Mouse (Mus musculus): ENCODE results near the gene Serpine1. TPM values are rescaled to one million over a fixed set of nuclear protein-coding genes. Genes with fewer than 3 reads are reported as not detected.

Serpine1 gene
- polyA plus RNA-seq, 1 experiment from 2014 or later, result 0.97 TPM

GRCm38 (mm10) chr5:137012401-137012950 lies 59.6 kb downstream of the Serpine1 start:
- Histone ChIP-seq H3K4me3 (ENCODE audit: low read depth, low read length) (no peak overlapping the region), H3K9me3 (replicated peaks; ENCODE audit: control insufficient read depth, low read length) (no peaks in the 10 kb centered on the region; the same call in 1 of the 2 replicates), H3K4me2 (no peak overlapping the region), H3K4me1 (ENCODE audit: control insufficient read depth, insufficient read depth, low read length) (no peaks in the 10 kb centered on the region), H3K27me3 (ENCODE audit: control insufficient read depth, insufficient read depth, low read length) (peaks cover 4% of the 10 kb centered on the region; the same call in 1 of the 2 replicates), H3K9ac (ENCODE audit: low read depth, low read length) (no peak overlapping the region), H3K27ac (ENCODE audit: low read depth, low read length) (no peak overlapping the region), H3K36me3 (ENCODE audit: control insufficient read depth, insufficient read depth, low read length) (no peaks in the 10 kb centered on the region)
- 76% methylated on average over 15 of the region's 15 CpGs for WGBS (ENCODE audit: insufficient replicate concordance)
- no peak for ATAC-seq (replicated peaks; ENCODE audit: insufficient number of reproducible peaks, low FRiP score, low TSS enrichment)

Other genes with a start within 250 kb of the Serpine1 start
- 13.3 and 16.3 TPM in 2 replicates for gene Col26a1, start 189.1 kb downstream of the Serpine1 start, polyA plus RNA-seq (2014; fragmentation: Nextera tagmentation; extraction: Ambion mirVana)
- 41.4 and 45.5 TPM in 2 replicates for gene Ift22, start 164.1 kb downstream of the Serpine1 start, polyA plus RNA-seq (2014; fragmentation: Nextera tagmentation; extraction: Ambion mirVana)
- 279 and 286 TPM in 2 replicates for gene Fis1, start 119.0 kb downstream of the Serpine1 start, polyA plus RNA-seq (2014; fragmentation: Nextera tagmentation; extraction: Ambion mirVana)
- gene Cldn15, start 105.7 kb downstream of the Serpine1 start, polyA plus RNA-seq (2014; fragmentation: Nextera tagmentation; extraction: Ambion mirVana), result 1.3 and 1.9 TPM in 2 replicates
- gene Plod3, start 85.2 kb downstream of the Serpine1 start, polyA plus RNA-seq (2014; fragmentation: Nextera tagmentation; extraction: Ambion mirVana), result 33.0 and 36.4 TPM in 2 replicates
- 92.4 and 92.9 TPM in 2 replicates for gene Znhit1, start 84.2 kb downstream of the Serpine1 start, polyA plus RNA-seq (2014; fragmentation: Nextera tagmentation; extraction: Ambion mirVana)
- gene Vgf, start 45.9 kb downstream of the Serpine1 start, polyA plus RNA-seq (2014; fragmentation: Nextera tagmentation; extraction: Ambion mirVana), result 0.20 TPM in 1 of 2 replicates, not detected in the other
- 131 and 145 TPM in 2 replicates for gene Ap1s1, start 26.1 kb downstream of the Serpine1 start, polyA plus RNA-seq (2014; fragmentation: Nextera tagmentation; extraction: Ambion mirVana)
- 5.8 and 9.4 TPM in 2 replicates for gene Trim56, start 43.9 kb upstream of the Serpine1 start, polyA plus RNA-seq (2014; fragmentation: Nextera tagmentation; extraction: Ambion mirVana)
- not detected in 2 replicates for gene Muc3, start 77.1 kb upstream of the Serpine1 start, polyA plus RNA-seq (2014; fragmentation: Nextera tagmentation; extraction: Ambion mirVana)
- gene Muc3a, start 140.1 kb upstream of the Serpine1 start, polyA plus RNA-seq (2014; fragmentation: Nextera tagmentation; extraction: Ambion mirVana), result 0.27 and 0.45 TPM in 2 replicates
- 20.3 and 22.2 TPM in 2 replicates for gene Ache, start 215.3 kb upstream of the Serpine1 start, polyA plus RNA-seq (2014; fragmentation: Nextera tagmentation; extraction: Ambion mirVana)
- gene Ufsp1, start 222.4 kb upstream of the Serpine1 start, polyA plus RNA-seq (2014; fragmentation: Nextera tagmentation; extraction: Ambion mirVana), result 9.1 and 10.3 TPM in 2 replicates
- gene Srrt, start 235.4 kb upstream of the Serpine1 start, polyA plus RNA-seq (2014; fragmentation: Nextera tagmentation; extraction: Ambion mirVana), result 92.0 and 96.9 TPM in 2 replicates
- gene Trip6, start 242.1 kb upstream of the Serpine1 start, polyA plus RNA-seq (2014; fragmentation: Nextera tagmentation; extraction: Ambion mirVana), result 36.7 and 41.1 TPM in 2 replicates

Measured in heart, embryonic 11.5 days (tissue).